Mouse (Mus musculus) monocyte, adult 5-6 weeks (primary cell): Measurements from ENCODE around the gene Slc9a7. TPM values are rescaled to one million over a fixed set of nuclear protein-coding genes. Genes with fewer than 3 reads are reported as not detected.

ENCODE experiments used
- ATAC-seq: fragments of 153-309, 156-312 bp; replicated peaks from 2 replicates; pipeline ENCODE4 v1.8.0; 2017; ENCODE audit warnings: mild to moderate bottlenecking; ENCODE audit not compliant: low TSS enrichment, insufficient number of reproducible peaks, severe bottlenecking, poor library complexity, low FRiP score
- total RNA-seq: library from RNA; stranded (forward); fragments of 200-1000, 200-491, 200-594 nt; gene quantifications from 3 replicates; pipeline ENCODE4 v1.2.3, GENCODE M21; 2017

The Slc9a7 gene
- total RNA-seq, 1 experiment from 2014 or later, result 32.6 TPM

GRCm38 (mm10) chrX:20162322-20162711 lies 129.3 kb downstream of the Slc9a7 start:
- ATAC-seq, result no peak

DNA sequence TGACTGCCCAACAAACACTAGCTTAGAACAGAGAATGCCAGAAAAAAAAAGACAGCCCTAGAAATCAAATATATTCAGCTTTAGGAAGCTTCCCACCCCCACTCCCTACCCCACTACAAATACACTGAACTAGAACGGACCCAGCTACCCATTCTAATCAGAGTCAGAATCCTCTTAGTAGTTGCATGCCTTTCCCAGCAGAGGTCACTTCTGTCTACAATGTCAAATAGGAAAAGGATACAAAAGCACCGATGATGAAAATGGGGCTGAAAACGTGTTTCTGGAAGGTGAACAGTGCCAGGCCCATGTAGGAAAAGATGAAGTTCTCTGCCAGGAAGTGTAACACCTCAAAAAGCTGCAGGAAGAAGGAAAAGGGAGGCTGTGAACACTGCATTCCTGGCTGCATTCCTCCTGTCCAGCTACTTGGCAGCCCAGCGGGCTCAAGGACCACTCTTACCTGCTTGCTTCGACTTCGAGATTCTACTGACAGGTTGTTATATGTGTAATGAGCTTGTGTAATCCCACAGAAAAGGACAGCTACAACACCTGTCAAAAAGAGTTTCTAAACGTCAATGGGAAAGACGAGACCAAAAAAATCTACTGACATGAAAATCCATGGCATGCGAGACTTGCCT lies 129.8 kb downstream of the Slc9a7 start:
- no peak for ATAC-seq

GRCm38 (mm10) chrX:20160301-20160700 lies 131.3 kb downstream of the Slc9a7 start:
- no peak for ATAC-seq

GRCm38 (mm10) chrX:20157519-20157918 lies 134.1 kb downstream of the Slc9a7 start:
- no peak for ATAC-seq

- ATAC-seq, result no peak
Measured at GRCm38 (mm10) chrX:20129466-20129865, 162.1 kb downstream of the Slc9a7 start.

DNA sequence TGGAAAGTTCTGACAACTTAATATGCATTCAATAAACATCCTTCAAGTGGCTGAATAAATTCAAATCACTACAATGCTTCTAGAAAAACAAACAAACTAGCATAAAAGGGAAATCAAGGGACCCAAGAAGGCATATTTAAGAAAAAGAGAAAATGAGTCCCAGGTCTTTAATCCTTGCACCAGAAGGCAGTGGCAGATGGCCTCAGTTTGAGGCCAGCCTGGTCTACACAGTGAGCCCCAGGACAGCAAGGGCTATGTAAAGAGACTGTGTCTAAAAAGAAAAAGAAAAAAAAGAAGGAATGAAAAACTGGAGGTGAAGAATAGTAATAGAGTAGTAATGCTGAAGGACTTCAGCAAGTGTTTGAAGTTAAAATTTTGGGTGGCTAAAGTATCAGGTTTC lies 162.7 kb downstream of the Slc9a7 start:
- no peak for ATAC-seq

GRCm38 (mm10) chrX:20125481-20125880 lies 166.1 kb downstream of the Slc9a7 start:
- no peak for ATAC-seq

DNA sequence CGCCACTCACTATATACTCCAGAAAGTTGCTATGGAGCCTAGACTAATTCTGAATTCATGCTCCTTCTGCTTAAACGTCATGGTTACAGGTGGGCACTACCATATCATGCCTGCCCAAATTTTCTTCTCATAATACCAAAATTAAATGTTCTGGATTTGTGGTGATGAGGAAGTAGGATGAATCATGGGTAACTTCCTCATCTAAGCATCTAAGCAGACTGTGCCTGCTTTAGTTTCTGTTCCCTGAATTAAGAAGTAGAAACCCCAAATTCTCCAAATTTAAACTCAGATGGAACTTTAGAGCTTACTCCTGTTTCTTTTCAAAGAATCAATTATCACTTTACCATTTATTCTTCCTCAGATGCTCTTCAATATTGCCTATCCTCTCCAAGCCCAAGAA lies 173.9 kb downstream of the Slc9a7 start:
- no peak for ATAC-seq

GRCm38 (mm10) chrX:20070196-20070595 lies 221.4 kb downstream of the Slc9a7 start:
- ATAC-seq, result no peak

DNA sequence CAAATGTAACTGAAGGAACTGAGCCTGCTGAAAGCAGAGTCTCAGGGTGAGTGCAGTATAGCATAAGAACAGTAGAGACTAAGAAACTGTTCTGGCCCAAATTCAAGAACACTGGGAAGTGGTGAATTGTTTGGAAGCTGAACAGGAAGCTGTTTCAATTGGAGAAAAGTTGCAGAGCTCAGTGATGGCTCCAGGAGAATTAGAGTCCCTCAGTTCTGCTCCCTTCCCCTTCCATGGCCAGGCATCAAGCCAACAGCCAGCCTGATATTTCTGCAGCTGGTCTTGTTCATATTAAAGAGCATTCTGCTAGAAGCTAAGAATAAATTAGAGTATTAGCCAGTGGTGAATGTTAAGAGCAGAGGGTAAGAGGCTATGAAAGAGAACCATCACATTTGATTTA lies 225.0 kb downstream of the Slc9a7 start:
- ATAC-seq, result no peak

- no peak for ATAC-seq
Measured at GRCm38 (mm10) chrX:20061764-20062480, 229.7 kb downstream of the Slc9a7 start.

GRCm38 (mm10) chrX:20060769-20061315 lies 230.8 kb downstream of the Slc9a7 start:
- no peak for ATAC-seq

- ATAC-seq, result no peak
Measured at GRCm38 (mm10) chrX:20060096-20060768, 231.4 kb downstream of the Slc9a7 start.

- ATAC-seq, result no peak
Measured at GRCm38 (mm10) chrX:20059381-20059971, 232.1 kb downstream of the Slc9a7 start, which contains the start of gene Chst7. Gene Chst7, plus strand, starts transcription at chrX:20059560.

Other genes with a start within 250 kb of the Slc9a7 start
- gene Chst7, start 232.2 kb downstream of the Slc9a7 start, total RNA-seq, result 0.39 to 0.57 TPM in 2 of 3 replicates, not detected in the other
- gene Rp2, start 72.7 kb upstream of the Slc9a7 start, total RNA-seq, result 81.6 to 136 TPM (median 123 TPM) in 3 replicates
- gene Jade3, start 133.9 kb upstream of the Slc9a7 start, total RNA-seq, result 2.2 to 5.3 TPM (median 2.8 TPM) in 3 replicates